Mouse (Mus musculus) bone marrow macrophage, adult 2 months (primary cell): ENCODE measurements around the gene 1700025G04Rik.

Source experiments
- CTCF ChIP-seq: IDR thresholded peaks from 2 replicates; pipeline ENCODE4 v1.5.1; 2012; ENCODE audit warnings: low read depth, mild to moderate bottlenecking, low read length, moderate library complexity
- POLR2A ChIP-seq: IDR thresholded peaks from 2 replicates; pipeline ENCODE4 v1.6.1; 2012; ENCODE audit warnings: mild to moderate bottlenecking, low read depth, low read length, borderline replicate concordance

GRCm38 (mm10) chr1:152081954-152082711, 7.8 kb downstream of the 1700025G04Rik start:
- no peak for TF ChIP-seq POLR2A
- TF ChIP-seq CTCF, result no peak
